Mouse (Mus musculus): ENCODE measurements around the gene Rps12. TPM values are rescaled to one million over a fixed set of nuclear protein-coding genes. Genes with fewer than 3 reads are reported as not detected.

The Rps12 gene
- 115 and 133 TPM in 2 replicates for polyA plus RNA-seq (2014; fragmentation: Nextera tagmentation; extraction: Ambion mirVana)

GRCm38 (mm10) chr10:23787062-23787821, at the start of gene Rps12:
Gene Rps12 (minus strand): TSS chr10:23787275.
- peak; percentile 99 for DNase-seq (ENCODE audit: low spot score)
- H3K36me3 ChIP-seq (ENCODE audit: control insufficient read depth, insufficient read depth, low read length) = peaks cover 2% of the 10 kb centered on the region
- H3K9ac ChIP-seq (ENCODE audit: low read length) = peak within 1 kb of the TSS; percentile 73
- no peaks in the 10 kb centered on the region for H3K9me3 ChIP-seq (ENCODE audit: control insufficient read depth, low read length)
- peak within 1 kb of the TSS; percentile 28 for H3K27ac ChIP-seq (ENCODE audit: low read depth, low read length)
- ATAC-seq (ENCODE audit: insufficient read depth, low FRiP score, low TSS enrichment) = peak; percentile 94
- H3K4me3 ChIP-seq (ENCODE audit: low read depth, low read length) = peak within 1 kb of the TSS; percentile 68
- under 1% methylated on average over 51 of the region's 51 CpGs for WGBS
- peak within 1 kb of the TSS; percentile 92 for H3K4me2 ChIP-seq (ENCODE audit: low read depth)
- no peaks in the 10 kb centered on the region for H3K27me3 ChIP-seq (ENCODE audit: control insufficient read depth, insufficient read depth, low read length)
- peaks cover 9% of the 10 kb centered on the region for H3K4me1 ChIP-seq (ENCODE audit: control insufficient read depth, insufficient read depth, low read length)

GRCm38 (mm10) chr10:23836003-23836964, 49.2 kb upstream of the Rps12 start:
- Histone ChIP-seq H3K4me2 (ENCODE audit: low read depth) (no peak overlapping the region), H3K4me3 (ENCODE audit: low read depth, low read length) (no peak overlapping the region), H3K4me1 (ENCODE audit: control insufficient read depth, insufficient read depth, low read length) (no peaks in the 10 kb centered on the region), H3K9me3 (ENCODE audit: control insufficient read depth, low read length) (no peaks in the 10 kb centered on the region), H3K27me3 (ENCODE audit: control insufficient read depth, insufficient read depth, low read length) (no peaks in the 10 kb centered on the region), H3K9ac (ENCODE audit: low read length) (no peak overlapping the region), H3K27ac (ENCODE audit: low read depth, low read length) (no peak overlapping the region), H3K36me3 (ENCODE audit: control insufficient read depth, insufficient read depth, low read length) (no peaks in the 10 kb centered on the region)
- WGBS = 75% methylated on average over 9 of the region's 9 CpGs
- ATAC-seq (ENCODE audit: insufficient read depth, low FRiP score, low TSS enrichment) = no peak
- no peak for DNase-seq (ENCODE audit: low spot score)

GRCm38 (mm10) chr10:23826516-23826915, 39.4 kb upstream of the Rps12 start:
- WGBS = 88% methylated on average over 7 of the region's 7 CpGs
- H3K27ac ChIP-seq (ENCODE audit: low read depth, low read length) = no peak overlapping the region
- H3K9ac ChIP-seq (ENCODE audit: low read length) = no peak overlapping the region
- DNase-seq (ENCODE audit: low spot score) (no peak), ATAC-seq (ENCODE audit: insufficient read depth, low FRiP score, low TSS enrichment) (no peak)
- H3K4me2 ChIP-seq (ENCODE audit: low read depth) = no peak overlapping the region
- no peaks in the 10 kb centered on the region for H3K27me3 ChIP-seq (ENCODE audit: control insufficient read depth, insufficient read depth, low read length)
- H3K4me1 ChIP-seq (ENCODE audit: control insufficient read depth, insufficient read depth, low read length) = no peaks in the 10 kb centered on the region
- no peak overlapping the region for H3K4me3 ChIP-seq (ENCODE audit: low read depth, low read length)
- no peaks in the 10 kb centered on the region for H3K9me3 ChIP-seq (ENCODE audit: control insufficient read depth, low read length)
- H3K36me3 ChIP-seq (ENCODE audit: control insufficient read depth, insufficient read depth, low read length) = no peaks in the 10 kb centered on the region

- Histone ChIP-seq H3K27ac (ENCODE audit: low read depth, low read length) (no peak overlapping the region), H3K9ac (ENCODE audit: low read length) (no peak overlapping the region), H3K4me2 (ENCODE audit: low read depth) (no peak overlapping the region), H3K36me3 (ENCODE audit: control insufficient read depth, insufficient read depth, low read length) (no peaks in the 10 kb centered on the region), H3K4me1 (ENCODE audit: control insufficient read depth, insufficient read depth, low read length) (no peaks in the 10 kb centered on the region), H3K9me3 (ENCODE audit: control insufficient read depth, low read length) (no peaks in the 10 kb centered on the region), H3K27me3 (ENCODE audit: control insufficient read depth, insufficient read depth, low read length) (no peaks in the 10 kb centered on the region), H3K4me3 (ENCODE audit: low read depth, low read length) (no peak overlapping the region)
- 91% methylated on average over 7 of the region's 7 CpGs for WGBS
- DNase-seq (ENCODE audit: low spot score) = no peak
- ATAC-seq (ENCODE audit: insufficient read depth, low FRiP score, low TSS enrichment) = no peak
Observed at GRCm38 (mm10) chr10:23816241-23816640, 29.2 kb upstream of the Rps12 start.

- Histone ChIP-seq H3K4me3 (ENCODE audit: low read depth, low read length) (no peak overlapping the region), H3K4me2 (ENCODE audit: low read depth) (no peak overlapping the region), H3K27ac (ENCODE audit: low read depth, low read length) (no peak overlapping the region), H3K4me1 (ENCODE audit: control insufficient read depth, insufficient read depth, low read length) (no peaks in the 10 kb centered on the region), H3K36me3 (ENCODE audit: control insufficient read depth, insufficient read depth, low read length) (no peaks in the 10 kb centered on the region), H3K9ac (ENCODE audit: low read length) (no peak overlapping the region), H3K27me3 (ENCODE audit: control insufficient read depth, insufficient read depth, low read length) (no peaks in the 10 kb centered on the region), H3K9me3 (ENCODE audit: control insufficient read depth, low read length) (no peaks in the 10 kb centered on the region)
- ATAC-seq (ENCODE audit: insufficient read depth, low FRiP score, low TSS enrichment) (peak; percentile 28), DNase-seq (ENCODE audit: low spot score) (peak; percentile 72)
- WGBS = 60% methylated on average over 1 of the region's 1 CpGs
Observed at GRCm38 (mm10) chr10:23815168-23815567, 28.1 kb upstream of the Rps12 start.

- peak; percentile 62 for ATAC-seq (ENCODE audit: insufficient read depth, low FRiP score, low TSS enrichment)
- H3K4me3 ChIP-seq (ENCODE audit: low read depth, low read length) = no peak overlapping the region
- WGBS = 60% methylated on average over 11 of the region's 11 CpGs
Observed at GRCm38 (mm10) chr10:23812852-23813766, 26.0 kb upstream of the Rps12 start.

GRCm38 (mm10) chr10:23812438-23812759, 25.3 kb upstream of the Rps12 start:
- H3K36me3 ChIP-seq (ENCODE audit: control insufficient read depth, insufficient read depth, low read length) = no peaks in the 10 kb centered on the region
- H3K9ac ChIP-seq (ENCODE audit: low read length) = no peak overlapping the region
- H3K9me3 ChIP-seq (ENCODE audit: control insufficient read depth, low read length) = no peaks in the 10 kb centered on the region
- H3K4me2 ChIP-seq (ENCODE audit: low read depth) = no peak overlapping the region
- H3K27ac ChIP-seq (ENCODE audit: low read depth, low read length) = no peak overlapping the region
- no peaks in the 10 kb centered on the region for H3K27me3 ChIP-seq (ENCODE audit: control insufficient read depth, insufficient read depth, low read length)
- no peak for DNase-seq (ENCODE audit: low spot score)
- H3K4me3 ChIP-seq (ENCODE audit: low read depth, low read length) = no peak overlapping the region
- ATAC-seq (ENCODE audit: insufficient read depth, low FRiP score, low TSS enrichment) = no peak; the same call in 1 of the 2 replicates
- H3K4me1 ChIP-seq (ENCODE audit: control insufficient read depth, insufficient read depth, low read length) = no peaks in the 10 kb centered on the region

More at GRCm38 (mm10) chr10:23812852-23813766, 26.0 kb upstream of the Rps12 start:
- H3K27ac ChIP-seq (ENCODE audit: low read depth, low read length) = no peak overlapping the region
- no peak overlapping the region for H3K9ac ChIP-seq (ENCODE audit: low read length)
- H3K36me3 ChIP-seq (ENCODE audit: control insufficient read depth, insufficient read depth, low read length) = no peaks in the 10 kb centered on the region
- no peaks in the 10 kb centered on the region for H3K9me3 ChIP-seq (ENCODE audit: control insufficient read depth, low read length)
- no peaks in the 10 kb centered on the region for H3K27me3 ChIP-seq (ENCODE audit: control insufficient read depth, insufficient read depth, low read length)
- H3K4me1 ChIP-seq (ENCODE audit: control insufficient read depth, insufficient read depth, low read length) = no peaks in the 10 kb centered on the region
- no peak overlapping the region for H3K4me2 ChIP-seq (ENCODE audit: low read depth)
- DNase-seq (ENCODE audit: low spot score) = no peak
